Mouse (Mus musculus) stomach, embryonic 14.5 days (tissue): ENCODE measurements around the gene Pml. TPM values are rescaled to one million over a fixed set of nuclear protein-coding genes. Genes with fewer than 3 reads are reported as not detected.

ENCODE experiments used
- microRNA-seq: library from miRNA; unstranded; fragments of <30 nt; microRNA quantifications from one replicate; pipeline ENCODE4, GENCODE M21; 2016
- polyA plus RNA-seq: library from polyadenylated mRNA; unstranded; fragments of >200 nt; fragmentation: Nextera tagmentation; extraction: Ambion mirVana; gene quantifications from 2 replicates; pipeline ENCODE4 v1.2.1, GENCODE M21; 2014

Pml gene
- polyA plus RNA-seq, 1 experiment from 2014 or later = 17.2 TPM

Small RNA genes within 50 kb of the gene (microRNA-seq; reads per million reads assigned to microRNA genes)
- not detected for gene Mir6385

Other genes with a start within 250 kb of the Pml start
- 0.26 and 0.57 TPM in 2 replicates for gene Cyp11a1, start 243.4 kb downstream of the Pml start, polyA plus RNA-seq
- 4.3 and 6.0 TPM in 2 replicates for gene Stra6, start 186.0 kb downstream of the Pml start, polyA plus RNA-seq
- 0.91 TPM in 1 of 2 replicates, not detected in the other for gene Ccdc33, start 131.0 kb downstream of the Pml start, polyA plus RNA-seq
- 83.3 and 87.9 TPM in 2 replicates for gene Islr, start 45.5 kb downstream of the Pml start, polyA plus RNA-seq
- 1.7 and 2.6 TPM in 2 replicates for gene Islr2, start 45.5 kb downstream of the Pml start, polyA plus RNA-seq
- 27.0 and 30.3 TPM in 2 replicates for gene Stoml1, start 3.4 kb upstream of the Pml start, polyA plus RNA-seq
- gene Loxl1, start 63.4 kb upstream of the Pml start, polyA plus RNA-seq = 32.2 and 38.5 TPM in 2 replicates
- not detected in 2 replicates for gene Tbc1d21, start 120.7 kb upstream of the Pml start, polyA plus RNA-seq
- 1.8 and 2.6 TPM in 2 replicates for gene Insyn1, start 238.8 kb upstream of the Pml start, polyA plus RNA-seq